Mouse (Mus musculus): ENCODE measurements at regions not wholly inside any gene's neighbourhood (a gene's known extent, or its start where the extent isn't known, plus 50 kb on each side); places are given as distances from the start of the nearest gene placed in this dataset.
"Not testable (repeated sequence)": the region's sequence is repeated elsewhere in the genome, so short reads cannot be mapped to it uniquely, and the experiment has no call there.

- DNase-seq (ENCODE audit: low read depth) = no peak
Observed at GRCm38 (mm10) chr9:115422786-115423185, 112.6 kb upstream of the Stt3b start.

- DNase-seq (ENCODE audit: low read depth) = no peak
Observed at GRCm38 (mm10) chr9:115426682-115427081, 116.5 kb upstream of the Stt3b start.

GRCm38 (mm10) chr9:115430271-115430670 is 120.0 kb upstream of the Stt3b start:
- DNase-seq (ENCODE audit: low read depth) = no peak

- no peak for DNase-seq (ENCODE audit: low read depth)
Observed at GRCm38 (mm10) chr9:115434696-115435095, 124.5 kb upstream of the Stt3b start.

- DNase-seq (ENCODE audit: low read depth) = no peak
Observed at GRCm38 (mm10) chr9:115436301-115436700, 126.1 kb upstream of the Stt3b start.

- not testable (repeated sequence) for DNase-seq (ENCODE audit: low read depth)
Observed at GRCm38 (mm10) chr9:115438234-115438633, 128.0 kb upstream of the Stt3b start.

GRCm38 (mm10) chr9:115446681-115447080 is 136.5 kb upstream of the Stt3b start:
- no peak for DNase-seq (ENCODE audit: low read depth)

GRCm38 (mm10) chr9:115450741-115451320 is 140.6 kb upstream of the Stt3b start:
- no peak for DNase-seq (ENCODE audit: low read depth)

GRCm38 (mm10) chr9:115454771-115455170 is 144.6 kb upstream of the Stt3b start:
- DNase-seq (ENCODE audit: low read depth) = no peak

- DNase-seq (ENCODE audit: low read depth) = no peak
Observed at GRCm38 (mm10) chr9:115456121-115456520, 145.9 kb upstream of the Stt3b start.

- DNase-seq (ENCODE audit: low read depth) = no peak
Observed at GRCm38 (mm10) chr9:115456638-115457037, 146.4 kb upstream of the Stt3b start.

- no peak for DNase-seq (ENCODE audit: low read depth)
Observed at GRCm38 (mm10) chr9:115457889-115458710, 147.9 kb upstream of the Stt3b start.

GRCm38 (mm10) chr9:115459075-115459474 is 148.9 kb upstream of the Stt3b start:
- DNase-seq (ENCODE audit: low read depth) = not testable (repeated sequence)

GRCm38 (mm10) chr9:115465326-115465725 is 155.1 kb upstream of the Stt3b start:
- no peak for DNase-seq (ENCODE audit: low read depth)

- DNase-seq (ENCODE audit: low read depth) = no peak
Observed at GRCm38 (mm10) chr9:115468641-115469040, 158.4 kb upstream of the Stt3b start.

GRCm38 (mm10) chr9:115471582-115471981 is 161.4 kb upstream of the Stt3b start:
- no peak for DNase-seq (ENCODE audit: low read depth)

GRCm38 (mm10) chr9:115473037-115473436 is 162.8 kb upstream of the Stt3b start:
- DNase-seq (ENCODE audit: low read depth) = no peak

GRCm38 (mm10) chr9:115473847-115474246 is 163.6 kb upstream of the Stt3b start:
- no peak for DNase-seq (ENCODE audit: low read depth)

GRCm38 (mm10) chr9:115474342-115474741 is 164.1 kb upstream of the Stt3b start:
- DNase-seq (ENCODE audit: low read depth) = no peak

GRCm38 (mm10) chr9:115476205-115476604 is 166.0 kb upstream of the Stt3b start:
- no peak for DNase-seq (ENCODE audit: low read depth)

GRCm38 (mm10) chr9:115477556-115478220 is 167.5 kb upstream of the Stt3b start:
- DNase-seq (ENCODE audit: low read depth) = no peak

GRCm38 (mm10) chr9:115478946-115479345 is 168.7 kb upstream of the Stt3b start:
- no peak for DNase-seq (ENCODE audit: low read depth)

GRCm38 (mm10) chr9:115481176-115481575 is 171.0 kb upstream of the Stt3b start:
- no peak for DNase-seq (ENCODE audit: low read depth)
